Mouse (Mus musculus) ES-E14 (cell line): ENCODE measurements around the gene Plagl2. TPM values are rescaled to one million over a fixed set of nuclear protein-coding genes. Genes with fewer than 3 reads are reported as not detected.

Experiments used
- DNase-seq: peaks from one replicate; pipeline ENCODE4 v3.0.0-alpha.2; 2013; ENCODE audit warnings: low read depth, low spot score
- H3K27ac ChIP-seq: 2 replicates; pipeline ENCODE4 v1.5.1; 2012; ENCODE audit warnings: low read depth, mild to moderate bottlenecking, low read length, moderate library complexity, mixed read lengths; ENCODE audit not compliant: poor library complexity, insufficient read depth, severe bottlenecking
- H3K36me3 ChIP-seq: 2 replicates; pipeline ENCODE4 v1.6.1; 2012; ENCODE audit warnings: mild to moderate bottlenecking, low read length, moderate library complexity, mixed read lengths; ENCODE audit not compliant: control insufficient read depth, poor library complexity, insufficient read depth, severe bottlenecking
- H3K4me1 ChIP-seq, 2 experiments: fragments of 150-350 bp in 1 of 2; sonication (generic) in 1 of 2; 2 replicates each; pipeline ENCODE4 v1.6.1; 2012; ENCODE audit warnings: low read length in 2 of 2, mild to moderate bottlenecking in 1 of 2, mixed read lengths in 1 of 2; ENCODE audit not compliant: control insufficient read depth in 2 of 2, insufficient read depth in 2 of 2, poor library complexity in 1 of 2
- H3K4me3 ChIP-seq, 2 experiments: fragments of 150-350 bp in 1 of 2; sonication (generic) in 1 of 2; 2 replicates each; pipeline ENCODE4 v1.5.1; 2012; ENCODE audit warnings: low read length in 2 of 2, low read depth in 1 of 2, mild to moderate bottlenecking in 1 of 2, mixed read lengths in 1 of 2; ENCODE audit not compliant: insufficient read depth in 1 of 2, poor library complexity in 1 of 2, severe bottlenecking in 1 of 2
- H3K9ac ChIP-seq: 2 replicates; pipeline ENCODE4 v1.6.1; 2012; ENCODE audit warnings: low read depth, mild to moderate bottlenecking, low read length, mixed read lengths; ENCODE audit not compliant: poor library complexity, insufficient read depth, severe bottlenecking
- H3K9me3 ChIP-seq: fragments of 150-350 bp; sonication (generic); 2 replicates; pipeline ENCODE4 v1.6.1; 2012; ENCODE audit warnings: low read depth, mild to moderate bottlenecking, low read length; ENCODE audit not compliant: control insufficient read depth, insufficient read depth
- CHD2 ChIP-seq: IDR thresholded peaks from 2 replicates; pipeline ENCODE4 v1.6.1; 2014; ENCODE audit warnings: mild to moderate bottlenecking, low read depth, low read length, inconsistent platforms
- HCFC1 ChIP-seq: IDR thresholded peaks from 2 replicates; pipeline ENCODE4 v1.6.1; 2012; ENCODE audit warnings: low read length, inconsistent platforms, borderline replicate concordance; ENCODE audit not compliant: insufficient read depth
- MAFK ChIP-seq: IDR thresholded peaks from 2 replicates; pipeline ENCODE4 v1.6.1; 2014; ENCODE audit warnings: mild to moderate bottlenecking, low read depth, low read length, inconsistent platforms; ENCODE audit not compliant: insufficient read depth
- ZC3H11A ChIP-seq: IDR thresholded peaks from 2 replicates; pipeline ENCODE4 v1.6.1; 2012; ENCODE audit warnings: low read depth, mild to moderate bottlenecking, inconsistent platforms, low read length, borderline replicate concordance
- ZNF384 ChIP-seq: IDR thresholded peaks from 2 replicates; pipeline ENCODE4 v1.6.1; 2012; ENCODE audit warnings: low read depth, low read length, inconsistent platforms
- in situ Hi-C, 2 experiments: fragments of 600-800 bp; cut with MboI; formaldehyde crosslinking; loops; one replicate each; pipeline ENCODE4 v1.15.1; 2025; ENCODE audit warnings: low sequenced_read_pairs in 2 of 2, inconsistent platforms in 1 of 2; ENCODE audit not compliant: unreplicated experiment in 2 of 2
- total RNA-seq: library from RNA; depleted of rRNA; stranded (reverse); fragments of 300-350 nt; gene quantifications from 2 replicates; pipeline ENCODE4 v1.2.3, GENCODE M21; 2012

The Plagl2 gene
- total RNA-seq, 1 experiment = 3.9 TPM

DNA sequence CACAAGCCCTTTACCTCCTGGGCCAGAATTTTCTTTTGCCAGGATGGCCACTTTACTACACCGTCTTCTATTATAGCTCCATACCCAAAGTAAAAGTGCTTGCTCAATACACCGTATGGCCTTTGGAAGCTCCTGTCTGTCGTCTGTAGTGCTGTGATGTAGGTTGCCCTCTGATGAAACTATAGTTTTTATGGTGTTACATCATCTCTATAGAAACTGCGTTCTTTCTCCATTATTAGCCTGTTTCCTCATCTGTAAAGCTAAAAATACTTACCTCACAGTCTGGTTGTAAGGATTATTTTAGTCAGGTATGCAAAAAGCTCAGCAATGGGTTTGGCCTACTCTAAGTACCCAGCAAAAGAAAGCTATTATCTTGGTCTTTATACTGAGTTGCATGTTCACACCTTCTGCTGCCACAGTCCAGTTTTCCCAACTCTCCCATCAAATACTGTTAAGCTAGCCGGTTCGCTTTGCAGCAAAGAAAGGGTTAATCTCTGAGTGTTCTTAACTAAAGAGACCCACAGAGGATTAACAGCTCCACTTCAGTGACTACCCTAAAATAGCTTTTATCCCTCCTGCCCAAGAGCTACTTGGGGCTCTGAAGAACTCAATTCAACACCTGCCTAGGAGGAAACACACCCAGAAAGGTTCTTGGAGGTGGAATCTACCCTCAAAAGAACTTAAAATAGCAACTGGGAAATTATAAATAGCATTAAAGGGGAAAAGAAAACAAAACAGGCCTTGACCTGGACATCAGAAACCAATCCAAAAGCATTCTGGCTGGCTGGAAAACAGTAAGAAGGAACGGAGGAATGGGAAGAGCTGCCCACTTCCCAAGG lies 2.0 kb downstream of the Plagl2 start:
- Histone ChIP-seq H3K36me3 (peaks cover 8% of the 10 kb centered on the region), H3K9ac (peak overlapping the region; percentile 43; the same call in 1 of the 2 replicates), H3K27ac (no peak overlapping the region), H3K4me1 (peaks cover 0 to 2% of the 10 kb centered on the region in 2 experiments; a peak in 2 of 4 replicates), H3K9me3 (no peaks in the 10 kb centered on the region), H3K4me3 (peak overlapping the region; percentile 82 to 99; a peak in 3 of 4 replicates)
- no peak for DNase-seq
- in situ Hi-C loops = no loop called here
- TF ChIP-seq ZNF384 (no peak), MAFK (no peak), HCFC1 (no peak), CHD2 (no peak), ZC3H11A (no peak)

DNA sequence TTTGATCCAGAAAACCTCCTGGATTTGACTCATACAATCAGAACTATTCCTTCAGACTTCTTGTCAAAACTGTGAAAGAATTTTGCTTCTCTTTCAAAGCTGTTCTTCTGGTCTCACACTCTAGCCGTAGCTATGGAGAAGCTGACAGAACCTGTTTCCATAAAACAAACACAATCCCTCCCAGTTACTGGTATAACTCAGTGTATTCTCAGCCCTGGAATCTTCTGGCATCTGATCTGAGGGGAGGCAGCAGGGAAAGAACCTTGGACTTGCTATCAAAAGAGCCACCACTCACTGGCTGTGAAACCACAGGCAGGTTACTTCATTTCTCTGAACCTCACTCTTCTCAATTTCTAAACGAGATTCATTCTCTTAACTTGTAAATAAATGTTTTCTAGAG lies 2.8 kb downstream of the Plagl2 start:
- Histone ChIP-seq H3K27ac (no peak overlapping the region), H3K36me3 (peaks cover 12% of the 10 kb centered on the region), H3K9me3 (no peaks in the 10 kb centered on the region), H3K9ac (no peak overlapping the region), H3K4me3 (no peak overlapping the region), H3K4me1 (peaks cover 0 to 2% of the 10 kb centered on the region in 2 experiments; a peak in 2 of 4 replicates)
- no peak for TF ChIP-seq CHD2
- TF ChIP-seq ZNF384 = no peak
- no peak for TF ChIP-seq HCFC1
- no peak for TF ChIP-seq ZC3H11A
- TF ChIP-seq MAFK = no peak
- no peak for DNase-seq
- in situ Hi-C loops = no loop called here

DNA sequence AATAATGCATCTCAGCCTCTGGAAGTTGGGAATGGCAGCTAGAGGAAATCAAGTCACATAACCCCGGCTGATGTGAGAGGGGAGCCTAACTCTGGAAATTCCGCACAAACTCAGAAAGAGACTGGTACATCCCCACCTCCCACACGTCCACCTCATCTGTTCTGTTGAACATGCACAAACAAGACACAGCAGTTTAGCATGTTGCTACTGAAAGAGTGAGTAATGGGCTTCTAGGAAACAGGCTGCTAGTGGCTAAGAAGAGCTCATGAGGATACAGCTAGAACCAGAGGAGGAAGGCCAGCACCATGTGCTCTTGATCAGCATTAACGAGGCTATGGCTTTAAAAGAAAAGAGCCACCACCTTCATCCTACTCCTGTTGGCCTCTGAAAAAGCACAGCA lies 3.3 kb downstream of the Plagl2 start:
- H3K36me3 ChIP-seq = peaks cover 12% of the 10 kb centered on the region
- no peaks in the 10 kb centered on the region for H3K9me3 ChIP-seq
- H3K4me3 ChIP-seq = no peak overlapping the region
- no peak overlapping the region for H3K9ac ChIP-seq
- TF ChIP-seq MAFK = no peak
- TF ChIP-seq ZNF384 = no peak
- no peak for TF ChIP-seq CHD2
- TF ChIP-seq ZC3H11A = no peak
- TF ChIP-seq HCFC1 = no peak
- no peak for DNase-seq
- peaks cover 0 to 2% of the 10 kb centered on the region in 2 experiments; a peak in 2 of 4 replicates for H3K4me1 ChIP-seq
- H3K27ac ChIP-seq = no peak overlapping the region
- in situ Hi-C loops = no loop called here

DNA sequence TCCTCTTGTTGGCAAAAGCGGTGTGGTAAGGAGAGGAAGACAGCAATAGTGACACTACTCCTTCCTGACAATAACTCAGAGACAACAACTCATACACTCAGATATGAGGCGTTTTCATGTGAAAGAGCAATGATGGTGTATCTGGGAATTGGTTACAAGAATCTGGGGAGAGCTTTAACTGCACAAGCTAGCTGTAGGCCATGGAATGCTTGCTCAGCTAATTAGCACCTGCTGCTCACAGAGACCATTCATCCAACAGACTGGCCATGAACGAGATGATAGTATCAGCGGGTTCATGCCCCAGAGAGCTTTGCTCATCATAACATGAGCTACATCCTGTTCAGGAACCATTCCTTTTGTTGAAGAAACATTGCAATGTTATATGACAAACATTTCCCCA lies 4.0 kb downstream of the Plagl2 start:
- Histone ChIP-seq H3K27ac (no peak overlapping the region), H3K9me3 (no peaks in the 10 kb centered on the region), H3K36me3 (peaks cover 16% of the 10 kb centered on the region), H3K4me1 (peaks cover 0 to 1% of the 10 kb centered on the region in 2 experiments; a peak in 2 of 4 replicates), H3K4me3 (no peak overlapping the region), H3K9ac (no peak overlapping the region)
- in situ Hi-C loops = no loop called here
- TF ChIP-seq HCFC1 = no peak
- TF ChIP-seq MAFK = no peak
- no peak for DNase-seq

DNA sequence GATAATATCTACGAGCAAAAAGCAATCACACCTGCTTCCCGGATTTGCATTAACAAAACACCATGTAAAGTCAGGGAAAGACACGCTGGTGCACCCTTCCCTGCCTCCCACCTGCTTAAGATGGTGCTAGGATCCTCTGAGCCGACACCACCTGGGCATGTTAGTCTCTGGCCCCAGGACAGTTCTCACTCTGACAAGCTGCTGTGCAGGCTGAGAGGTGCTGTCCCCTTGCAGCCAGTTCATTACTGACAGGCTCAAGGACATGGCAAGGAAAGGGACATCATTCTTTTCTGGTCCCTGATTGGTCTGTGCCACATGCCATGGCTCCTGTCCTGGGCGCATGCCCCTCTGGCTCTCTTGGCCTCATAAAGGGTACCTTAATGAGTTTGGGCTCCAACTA lies 12.7 kb downstream of the Plagl2 start:
- in situ Hi-C loops = no loop called here
- Histone ChIP-seq H3K9me3 (no peaks in the 10 kb centered on the region), H3K4me3 (no peak overlapping the region), H3K27ac (no peak overlapping the region), H3K36me3 (peaks cover 28% of the 10 kb centered on the region), H3K9ac (no peak overlapping the region), H3K4me1 (no peaks in the 10 kb centered on the region; a peak in 1 of 4 replicates)
- DNase-seq = no peak
- TF ChIP-seq CHD2 (no peak), ZC3H11A (no peak), ZNF384 (no peak), HCFC1 (no peak)
